Mouse (Mus musculus): ENCODE data around the gene Gm3776.
"Not testable (repeated sequence)": the region's sequence is repeated elsewhere in the genome, so short reads cannot be mapped to it uniquely, and the experiment has no call there.

Gm3776 gene

DNA sequence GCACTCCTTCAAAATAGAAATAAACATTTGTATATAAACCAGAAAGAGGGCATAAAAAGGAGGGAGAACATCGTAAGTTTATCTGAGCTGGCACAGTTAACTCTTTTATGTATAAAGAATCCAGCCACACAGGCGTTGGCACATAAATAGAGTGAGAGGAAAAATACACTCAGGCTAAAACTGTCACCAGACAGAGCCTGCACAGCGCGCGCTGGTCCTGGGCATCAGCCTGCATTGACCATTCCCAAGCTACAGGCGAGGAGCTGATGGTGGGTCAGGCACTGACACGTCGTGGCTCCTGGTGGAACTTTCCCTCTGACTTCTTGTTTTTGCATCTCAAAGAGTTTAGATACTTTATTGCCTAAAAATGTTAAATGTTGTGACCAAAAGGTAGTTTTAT is 35.5 kb downstream of the Gm3776 start:
- not testable (repeated sequence) for DNase-seq (ENCODE audit: low spot score in 2 of 2)

DNA sequence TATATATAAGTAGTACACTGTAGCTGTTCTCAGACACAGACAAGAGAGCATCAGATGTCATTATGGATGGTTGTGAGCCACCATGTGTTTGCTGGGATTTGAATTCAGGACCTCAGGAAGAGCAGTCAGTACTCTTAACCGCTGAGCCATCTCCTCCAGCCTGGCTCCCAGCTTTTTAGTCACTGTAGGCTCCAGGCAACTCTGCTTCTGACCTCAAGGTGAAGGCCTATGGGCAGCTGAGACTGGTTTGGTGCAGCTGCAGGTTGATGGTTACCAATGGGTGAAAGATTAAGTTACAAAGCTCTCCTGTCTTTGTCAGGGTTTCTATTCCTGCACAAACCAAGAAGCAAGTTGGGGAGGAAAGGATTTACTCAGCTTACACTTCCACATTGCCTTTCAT is 36.8 kb downstream of the Gm3776 start:
- not testable (repeated sequence) for DNase-seq (ENCODE audit: low spot score in 2 of 2)

- not testable (repeated sequence) for DNase-seq (ENCODE audit: low spot score in 2 of 2)
These were observed 37.9 kb downstream of the Gm3776 start for GRCm38 (mm10) chr9:78294781-78295180.

- DNase-seq (ENCODE audit: low spot score in 2 of 2), result peak; percentile 31 to 38
These were observed 39.2 kb downstream of the Gm3776 start for GRCm38 (mm10) chr9:78296089-78296488.

DNA sequence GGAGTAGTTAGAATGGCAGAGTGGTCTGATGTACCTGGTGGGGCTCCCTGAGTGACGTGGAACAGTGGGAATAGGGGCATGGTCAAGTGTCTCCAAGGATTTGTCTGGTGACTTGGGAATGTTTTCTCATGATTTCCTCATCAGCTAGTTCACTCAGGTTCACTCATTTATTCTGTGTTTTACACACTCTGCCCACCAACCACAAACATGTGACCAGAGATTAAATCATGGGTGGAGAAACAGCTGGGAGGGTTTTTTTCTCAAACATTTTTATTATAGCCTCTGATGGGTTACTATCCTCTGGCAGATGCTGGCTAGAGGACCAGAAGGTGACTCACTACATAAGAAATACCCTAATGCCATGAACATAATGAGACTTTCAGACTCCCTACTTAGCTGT is 41.3 kb downstream of the Gm3776 start:
- no peak for DNase-seq (ENCODE audit: low spot score in 2 of 2)

- DNase-seq (ENCODE audit: low spot score in 2 of 2), result not testable (repeated sequence)
These were observed 42.2 kb downstream of the Gm3776 start for GRCm38 (mm10) chr9:78299143-78299542.

- DNase-seq (ENCODE audit: low spot score in 2 of 2), result not testable (repeated sequence)
These were observed 51.2 kb downstream of the Gm3776 start for GRCm38 (mm10) chr9:78308122-78308521.

GRCm38 (mm10) chr9:78314696-78315095 is 57.8 kb downstream of the Gm3776 start, which contains the start of gene Omt2a:
Omt2a (minus strand) TSS chr9:78314796.
- no peak for DNase-seq (ENCODE audit: low spot score in 2 of 2)

Measured in urinary bladder, postnatal 36 days (tissue).